Mouse (Mus musculus) brain, embryonic 14.5 days (tissue): ENCODE measurements at regions not wholly inside any gene's neighbourhood (a gene's known extent, or its start where the extent isn't known, plus 50 kb on each side); places are given as distances from the start of the nearest gene placed in this dataset.

Source experiments
- CTCF ChIP-seq: fragments of 200-500 bp; IDR thresholded peaks from 2 replicates; pipeline ENCODE4 v1.5.1; 2012; ENCODE audit warnings: inconsistent platforms, mild to moderate bottlenecking, moderate library complexity, borderline replicate concordance; ENCODE audit not compliant: insufficient read depth, insufficient read length; ENCODE audit errors: extremely low read depth
- POLR2A ChIP-seq: fragments of 200-500 bp; IDR thresholded peaks from 2 replicates; pipeline ENCODE4 v1.6.1; 2012; ENCODE audit warnings: mild to moderate bottlenecking, inconsistent platforms, borderline replicate concordance; ENCODE audit not compliant: poor library complexity, insufficient read depth, insufficient read length, severe bottlenecking; ENCODE audit errors: extremely low read depth

- no peak for TF ChIP-seq CTCF
- TF ChIP-seq POLR2A = no peak
Observed at GRCm38 (mm10) chr12:13706510-13706909, 437.6 kb downstream of the Nbas start.
